Mouse (Mus musculus): Measurements from ENCODE around the gene Cdh18.
"Not testable (repeated sequence)": the region's sequence is repeated elsewhere in the genome, so short reads cannot be mapped to it uniquely, and the experiment has no call there.

The Cdh18 gene

DNA sequence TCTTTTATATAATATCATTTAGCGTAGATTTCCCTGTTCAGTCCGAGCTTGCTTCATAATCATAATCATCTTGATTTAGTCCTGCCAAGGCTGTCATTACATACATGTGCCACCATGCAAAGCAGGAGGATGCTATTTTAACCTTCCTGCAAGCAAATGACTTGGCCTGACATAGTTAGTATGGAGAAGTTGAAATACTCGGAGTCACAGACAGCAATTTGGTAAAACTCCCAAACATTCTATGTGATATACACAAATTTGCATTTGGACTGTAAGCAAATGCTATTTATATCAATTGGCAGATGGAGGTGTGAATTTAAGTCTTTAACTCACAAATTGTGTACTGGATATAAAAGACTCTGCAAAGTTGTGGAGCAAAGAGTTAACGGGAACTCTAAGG, 616.0 kb downstream of the Cdh18 start:
- in situ Hi-C loops (cut with MboI; ENCODE audit: low sequenced_read_pairs), result no loop called here

DNA sequence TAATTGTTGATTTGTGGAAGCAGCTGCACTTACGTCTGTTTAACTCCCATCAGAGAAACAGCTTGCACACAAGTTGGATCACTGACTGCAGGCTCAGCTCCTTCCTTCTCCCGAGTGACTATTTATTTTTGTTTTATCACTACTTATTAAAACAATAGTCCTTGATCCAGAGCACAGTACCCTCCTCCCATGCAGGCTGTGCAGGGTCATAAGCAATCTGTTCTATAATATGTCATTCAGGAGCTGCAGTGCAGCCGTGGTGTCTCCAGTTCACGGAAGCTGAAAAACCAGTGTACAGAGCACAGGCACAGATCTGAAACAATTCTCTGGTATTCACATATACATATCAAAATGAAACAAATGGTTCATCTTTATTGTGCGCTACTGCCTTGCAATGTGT, 625.8 kb downstream of the Cdh18 start:
- in situ Hi-C loops (cut with MboI; ENCODE audit: low sequenced_read_pairs), result no loop called here

DNA sequence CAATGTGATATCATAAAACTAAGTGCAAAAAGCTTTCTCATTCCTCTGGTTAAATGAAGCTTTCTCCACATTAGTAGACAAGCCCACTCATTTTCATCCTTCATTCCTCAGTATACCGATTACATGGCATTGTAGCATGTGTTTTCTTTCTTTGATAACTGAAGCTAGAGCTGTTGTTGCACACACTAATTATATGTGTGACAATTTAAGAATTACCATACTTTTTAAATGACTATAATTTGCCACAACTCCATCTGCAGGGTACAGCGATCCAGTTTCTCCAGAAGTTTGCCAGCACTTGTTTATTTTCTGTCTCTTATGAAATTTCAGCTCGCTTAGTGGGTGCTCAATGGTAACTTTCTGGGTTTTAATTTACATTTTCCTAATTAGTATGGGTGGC, 663.2 kb downstream of the Cdh18 start:
- in situ Hi-C loops (cut with MboI; ENCODE audit: low sequenced_read_pairs), result no loop called here

DNA sequence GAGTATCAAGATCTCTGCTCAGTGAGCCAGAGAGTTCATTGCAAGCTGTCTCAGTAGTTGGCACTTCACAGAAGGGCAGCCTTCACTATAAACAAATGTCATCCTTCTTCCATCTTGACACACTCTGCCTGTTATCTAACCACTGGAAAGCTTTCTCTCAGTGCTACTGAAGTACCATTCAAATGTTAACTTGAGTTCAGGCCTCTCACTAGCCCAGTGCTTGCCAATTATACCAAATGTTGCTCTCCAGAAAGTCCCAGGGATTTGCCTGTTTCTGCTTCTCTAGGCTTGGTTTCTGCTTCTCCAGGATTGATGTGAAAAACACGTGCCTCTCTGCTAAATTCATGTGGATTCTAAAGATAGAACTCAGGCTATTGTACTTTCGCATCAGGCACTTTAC, 681.8 kb downstream of the Cdh18 start:
- in situ Hi-C loops (cut with MboI; ENCODE audit: low sequenced_read_pairs), result no loop called here

DNA sequence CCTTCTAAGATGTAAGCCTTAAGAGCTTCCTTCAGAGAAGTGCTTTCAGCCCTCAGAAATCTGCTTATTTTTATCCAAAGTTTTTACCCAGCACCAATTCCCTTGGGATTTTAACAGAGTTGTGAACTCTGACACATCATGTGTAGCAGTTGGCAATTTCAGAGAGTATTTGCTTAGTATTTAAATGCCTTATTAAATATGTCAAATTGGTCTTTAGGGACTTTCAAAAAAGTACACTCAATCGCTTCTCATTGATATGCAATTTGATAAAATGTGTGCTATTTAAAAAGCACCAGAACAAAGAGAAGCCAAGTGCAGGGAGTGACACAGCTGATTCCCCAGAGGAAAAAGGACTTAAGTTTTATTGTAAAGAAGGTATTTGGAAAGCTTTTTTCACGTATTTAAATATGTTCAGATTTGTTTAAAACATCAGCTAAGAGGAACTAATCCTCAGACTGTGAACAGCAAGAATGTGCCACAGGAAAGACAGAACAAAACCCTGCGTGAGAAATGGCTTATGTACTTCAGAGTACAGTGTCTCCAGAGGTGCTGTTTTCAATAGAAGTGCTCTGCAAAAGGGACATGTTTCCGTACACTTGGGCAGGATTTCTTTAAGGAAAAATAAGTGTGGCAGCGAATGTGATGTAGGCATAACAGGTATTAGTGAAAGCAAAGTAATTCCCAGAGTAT, 709.1 kb downstream of the Cdh18 start:
- in situ Hi-C loops (cut with MboI; ENCODE audit: low sequenced_read_pairs), result no loop called here

DNA sequence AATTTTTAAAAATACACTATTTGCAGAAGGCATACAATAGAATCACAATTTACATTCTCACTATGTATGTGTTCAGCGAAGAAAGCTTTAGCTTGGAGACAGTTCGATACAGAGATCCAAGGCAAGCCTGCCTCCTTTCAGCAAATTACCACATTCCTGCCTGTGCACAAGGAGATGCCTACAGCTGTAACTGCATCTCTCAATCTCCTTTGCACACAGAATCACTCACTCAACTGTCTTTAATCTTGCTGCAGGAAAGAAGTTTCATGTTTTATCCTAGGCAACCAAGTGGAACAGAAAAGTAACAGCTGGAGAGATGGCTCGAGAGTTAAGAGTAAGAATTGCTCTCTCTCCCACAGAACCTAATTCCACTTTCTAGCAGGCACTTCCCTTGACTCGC, 729.6 kb downstream of the Cdh18 start:
- in situ Hi-C loops (cut with MboI; ENCODE audit: low sequenced_read_pairs), result no loop called here

DNA sequence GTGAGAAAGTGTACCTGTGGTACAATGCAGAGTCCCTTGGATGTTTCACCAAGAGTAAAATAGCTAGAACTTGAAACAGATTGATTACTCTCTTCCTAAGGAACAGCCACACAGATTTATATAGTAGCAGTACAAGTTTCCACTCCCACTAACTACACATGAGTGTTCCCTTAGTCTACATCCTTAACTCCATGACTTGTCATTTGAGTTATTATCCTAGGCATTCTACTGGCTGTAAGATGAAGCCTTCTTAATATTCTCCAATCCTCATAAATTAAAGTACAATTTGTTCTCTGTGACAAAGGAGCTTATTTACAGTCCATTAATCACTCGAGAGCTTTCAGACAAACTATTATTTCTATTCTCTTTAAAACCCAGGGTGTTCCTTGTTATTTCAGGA, 756.2 kb downstream of the Cdh18 start:
- in situ Hi-C loops (cut with MboI; ENCODE audit: low sequenced_read_pairs), result no loop called here

DNA sequence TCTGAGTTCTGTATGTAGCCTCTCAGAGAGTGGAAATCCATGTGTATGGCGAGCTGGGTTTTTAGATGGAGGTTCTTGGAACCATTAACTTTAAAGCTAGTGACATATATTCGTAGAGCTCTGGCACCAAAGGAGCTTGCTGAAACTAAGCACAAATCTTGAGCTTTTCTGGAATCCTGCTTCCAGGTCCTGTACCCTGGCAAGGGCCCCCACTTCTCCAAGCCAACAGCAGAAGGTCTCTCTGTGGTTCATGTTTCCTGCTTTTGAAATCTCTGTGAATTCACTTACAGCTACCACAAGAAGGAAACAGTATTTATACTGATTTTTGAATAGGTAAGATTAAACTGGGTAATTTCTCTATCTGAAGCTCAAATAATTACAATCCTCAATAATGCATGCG, 767.9 kb downstream of the Cdh18 start:
- in situ Hi-C loops (cut with MboI; ENCODE audit: low sequenced_read_pairs), result no loop called here

DNA sequence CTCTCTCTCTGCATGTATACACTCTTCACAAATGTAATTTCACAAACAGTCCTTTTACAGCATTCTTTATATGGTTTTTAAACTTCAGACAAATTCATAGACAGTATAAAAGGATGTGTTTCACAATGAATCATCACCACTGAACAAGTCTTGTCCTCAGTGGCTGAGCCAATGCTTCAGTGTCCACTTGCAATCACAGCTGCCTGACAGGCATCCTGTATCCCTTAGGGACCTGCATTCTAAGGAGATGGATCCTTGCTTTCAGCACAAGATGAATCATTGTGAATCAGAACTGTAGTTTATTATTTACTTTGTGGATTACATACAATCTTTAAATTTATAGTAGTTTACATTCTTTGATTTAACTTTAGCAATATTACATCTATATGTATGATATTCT, 768.6 kb downstream of the Cdh18 start:
- in situ Hi-C loops (cut with MboI; ENCODE audit: low sequenced_read_pairs), result no loop called here

DNA sequence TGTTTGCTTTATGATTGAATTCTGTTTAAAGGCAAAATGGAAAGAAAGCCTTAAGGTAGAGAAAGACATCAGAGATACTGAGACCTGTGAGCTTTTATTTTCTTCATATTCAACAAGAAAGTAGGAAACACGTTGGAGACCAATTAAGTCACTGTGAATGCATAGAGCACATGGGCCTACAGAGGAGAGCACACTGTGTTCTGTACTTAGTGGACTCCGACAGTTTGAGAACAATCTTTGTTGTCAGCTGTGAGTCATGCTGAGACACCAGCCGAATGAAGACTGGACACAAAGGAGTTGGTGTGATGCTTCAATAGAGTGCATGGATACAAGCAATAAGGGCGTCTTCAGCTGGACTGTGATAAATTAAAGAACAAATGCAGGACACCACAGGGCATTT, 791.5 kb downstream of the Cdh18 start:
- in situ Hi-C loops (cut with MboI; ENCODE audit: low sequenced_read_pairs), result not testable (repeated sequence)

DNA sequence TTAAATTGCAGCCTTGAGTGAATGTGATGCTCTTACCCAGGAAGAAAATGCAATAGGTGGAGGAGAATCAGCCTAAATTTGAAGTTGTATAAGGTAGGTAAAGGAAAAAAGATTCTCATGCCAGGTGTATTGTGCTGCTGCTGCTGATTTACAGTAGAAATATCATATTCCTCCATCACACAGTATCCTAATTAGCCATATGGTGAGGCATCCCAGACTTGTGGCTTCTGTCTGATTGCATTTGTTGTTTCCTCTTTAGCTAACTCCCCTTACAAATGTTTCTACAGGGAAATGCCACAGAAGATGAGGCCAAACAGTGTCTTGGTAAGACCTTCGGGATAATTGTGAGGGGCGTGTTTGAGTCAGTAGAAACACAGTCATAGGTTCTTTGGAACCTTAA, 802.3 kb downstream of the Cdh18 start:
- in situ Hi-C loops (cut with MboI; ENCODE audit: low sequenced_read_pairs), result no loop called here

DNA sequence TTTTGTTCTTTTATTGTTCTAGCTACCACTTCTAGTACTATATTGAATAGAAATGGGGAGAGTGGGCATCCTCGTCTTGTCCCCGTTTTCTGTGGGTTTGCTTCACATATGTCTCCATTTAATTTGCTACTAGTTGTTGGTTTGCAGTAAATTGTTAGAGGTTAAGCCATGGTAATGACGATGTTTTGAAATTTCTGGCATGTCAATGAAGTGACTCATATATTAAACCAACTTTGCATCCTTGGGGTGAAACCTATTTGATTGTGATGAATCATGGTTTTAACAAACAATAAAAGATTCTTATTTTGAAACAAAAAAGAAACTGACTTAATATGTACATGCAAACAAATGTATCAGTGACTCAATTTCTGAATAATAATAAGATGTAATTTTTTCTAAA, 817.5 kb downstream of the Cdh18 start:
- in situ Hi-C loops (cut with MboI; ENCODE audit: low sequenced_read_pairs), result no loop called here

DNA sequence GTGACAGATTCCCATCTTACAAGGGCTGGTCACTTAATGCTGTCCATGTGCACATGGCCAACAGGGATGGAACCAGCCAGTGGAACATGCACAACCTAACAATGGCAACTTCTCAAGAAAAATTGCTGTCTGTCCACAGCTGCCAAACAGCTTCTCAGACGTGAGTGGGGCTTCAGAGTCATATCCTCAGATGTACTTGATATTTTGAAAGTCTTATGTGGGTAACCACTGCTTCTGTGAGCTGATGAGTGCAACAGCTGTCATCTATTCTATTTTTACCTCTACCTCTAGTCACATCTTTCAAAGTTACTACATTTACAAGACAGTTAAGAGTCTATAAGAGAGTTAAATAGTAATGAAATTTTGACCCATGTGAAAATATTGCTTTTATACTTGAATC, 818.9 kb downstream of the Cdh18 start:
- in situ Hi-C loops (cut with MboI; ENCODE audit: low sequenced_read_pairs), result no loop called here

DNA sequence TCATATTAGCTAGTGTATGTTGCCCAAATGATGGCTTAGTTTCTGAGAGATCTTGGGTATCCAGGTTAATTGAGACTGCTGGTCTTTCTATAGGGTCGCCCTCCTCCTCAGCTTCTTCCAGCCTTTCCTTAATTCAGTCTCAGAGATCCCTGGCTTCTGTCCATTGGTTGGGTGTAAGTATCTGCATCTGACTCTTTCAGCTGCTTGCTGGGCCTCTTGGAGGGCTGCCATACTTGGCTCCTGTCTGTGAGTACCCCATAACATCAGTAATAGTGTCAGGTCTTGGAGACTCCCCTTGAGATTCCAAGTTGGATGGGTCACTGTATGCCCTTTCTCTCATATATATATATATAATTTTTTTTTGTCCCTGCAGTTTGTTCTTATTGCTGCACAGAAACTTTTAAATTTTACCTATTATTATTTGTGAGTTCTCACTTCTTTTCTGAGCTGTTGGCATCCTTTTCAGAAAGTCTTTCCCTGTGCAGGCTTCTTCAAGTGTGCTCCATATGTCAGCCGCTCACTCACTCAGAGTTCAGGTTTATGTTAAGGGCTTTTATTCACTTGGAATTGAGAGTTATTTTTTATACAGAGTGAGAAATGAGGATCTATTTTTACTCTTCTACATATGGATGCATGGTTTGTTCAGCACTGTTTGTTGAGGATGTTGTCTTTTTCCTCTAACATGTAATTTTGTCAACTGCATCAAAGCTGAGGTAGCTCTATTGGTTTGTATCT, 829.4 kb downstream of the Cdh18 start:
- in situ Hi-C loops (cut with MboI; ENCODE audit: low sequenced_read_pairs), result no loop called here

DNA sequence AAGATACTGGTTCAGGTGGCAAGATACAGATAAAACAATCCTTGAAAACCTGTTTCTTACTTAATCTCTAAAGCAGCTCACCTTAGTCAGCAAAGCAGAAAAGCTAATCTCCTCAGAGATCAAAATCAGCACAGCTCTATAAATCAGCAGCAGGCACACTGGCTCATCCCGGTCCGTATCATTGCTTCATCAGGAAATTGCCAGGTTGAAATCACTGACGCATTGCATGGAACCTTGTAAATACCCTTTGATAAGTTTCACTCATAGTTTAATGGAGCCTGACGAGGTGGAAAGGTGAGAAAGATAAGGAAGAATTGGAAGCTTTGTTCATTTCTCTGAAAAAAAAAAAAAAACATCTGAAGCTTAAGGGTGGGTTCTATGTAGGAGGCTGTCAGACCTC, 837.0 kb downstream of the Cdh18 start:
- in situ Hi-C loops (cut with MboI; ENCODE audit: low sequenced_read_pairs), result no loop called here

DNA sequence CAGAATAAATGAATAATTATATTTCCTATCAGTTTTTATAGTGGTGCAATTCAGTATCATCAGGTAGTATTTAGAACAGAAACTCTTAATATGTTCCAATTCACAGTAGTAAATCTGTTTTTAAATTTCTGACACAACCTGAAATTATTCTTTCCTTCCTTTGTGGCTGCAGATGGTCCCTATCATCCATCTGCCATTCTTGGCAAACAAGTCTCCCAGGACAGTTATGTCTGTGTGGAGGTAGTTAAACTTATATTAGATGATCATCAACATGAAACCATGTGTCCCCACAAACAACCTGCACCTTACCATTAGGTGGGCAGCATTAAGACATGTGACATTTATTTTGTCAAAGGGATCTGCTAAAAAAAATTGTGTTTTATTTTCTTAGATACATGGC, 847.8 kb downstream of the Cdh18 start:
- in situ Hi-C loops (cut with MboI; ENCODE audit: low sequenced_read_pairs), result no loop called here

DNA sequence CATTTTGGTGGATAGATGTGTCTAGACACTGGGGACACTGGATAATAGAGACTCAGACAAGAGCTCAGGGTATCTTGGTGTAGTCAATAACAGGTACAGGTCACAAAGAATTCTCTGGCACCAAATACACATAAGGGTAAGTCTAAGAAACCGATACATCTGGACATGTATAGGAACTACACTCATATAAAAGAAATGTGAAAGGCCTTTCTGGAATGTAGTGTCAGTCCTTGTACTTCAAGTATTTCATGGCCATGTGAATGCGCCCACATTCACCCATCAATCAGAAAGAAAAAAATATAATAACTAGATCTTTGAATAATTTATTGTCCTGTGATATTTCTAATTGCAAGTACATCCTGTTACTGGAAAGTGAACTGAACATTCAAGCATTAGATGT, 855.0 kb downstream of the Cdh18 start:
- in situ Hi-C loops (cut with MboI; ENCODE audit: low sequenced_read_pairs), result no loop called here

DNA sequence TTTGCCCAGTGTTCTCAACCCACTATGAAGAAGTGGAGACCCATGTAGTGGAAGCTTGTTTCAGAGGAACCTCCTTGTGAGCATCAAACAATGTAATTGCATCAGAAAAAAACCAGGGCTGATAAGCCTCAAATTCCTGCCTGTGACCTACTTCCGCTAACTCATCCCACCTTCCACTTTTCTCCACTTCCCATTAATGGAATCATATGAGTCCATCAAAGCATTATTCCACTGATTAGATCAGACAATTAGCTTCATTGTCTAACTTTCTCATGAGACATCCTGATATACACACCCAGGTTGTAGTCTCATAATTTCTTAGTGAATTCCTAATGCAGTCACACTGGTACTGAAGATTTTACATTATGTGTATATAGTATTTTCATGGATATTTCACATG, 859.4 kb downstream of the Cdh18 start:
- in situ Hi-C loops (cut with MboI; ENCODE audit: low sequenced_read_pairs), result no loop called here

DNA sequence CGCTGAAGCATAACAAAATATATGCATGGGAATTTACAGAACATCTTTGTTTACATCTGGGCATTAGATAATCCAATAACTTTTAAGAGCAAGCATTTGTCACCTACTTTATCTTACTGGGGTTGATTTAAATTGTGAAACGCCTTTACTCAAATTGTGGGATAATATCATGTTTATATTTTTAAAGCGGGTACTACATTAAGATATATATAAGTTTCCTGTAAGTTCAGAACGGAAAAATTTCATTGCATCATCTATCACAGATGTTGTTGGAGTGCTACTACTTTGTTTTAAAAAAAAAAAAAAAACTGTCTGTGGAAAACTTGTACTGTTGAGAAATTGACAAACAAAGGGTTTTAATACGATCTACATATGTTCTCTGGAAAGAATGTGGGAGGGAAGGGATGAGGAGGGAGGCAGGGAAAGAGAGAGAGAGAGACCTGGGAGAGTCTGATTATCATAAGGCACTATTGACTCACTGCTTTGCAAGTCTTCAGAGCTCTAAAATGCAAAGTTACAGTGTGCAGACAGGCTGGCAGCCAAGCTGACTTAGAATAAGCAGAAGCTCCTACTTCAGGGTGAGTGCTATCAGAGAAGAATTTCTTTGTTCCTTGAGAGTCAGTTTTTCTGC, 867.7 kb downstream of the Cdh18 start:
- in situ Hi-C loops (cut with MboI; ENCODE audit: low sequenced_read_pairs), result no loop called here

DNA sequence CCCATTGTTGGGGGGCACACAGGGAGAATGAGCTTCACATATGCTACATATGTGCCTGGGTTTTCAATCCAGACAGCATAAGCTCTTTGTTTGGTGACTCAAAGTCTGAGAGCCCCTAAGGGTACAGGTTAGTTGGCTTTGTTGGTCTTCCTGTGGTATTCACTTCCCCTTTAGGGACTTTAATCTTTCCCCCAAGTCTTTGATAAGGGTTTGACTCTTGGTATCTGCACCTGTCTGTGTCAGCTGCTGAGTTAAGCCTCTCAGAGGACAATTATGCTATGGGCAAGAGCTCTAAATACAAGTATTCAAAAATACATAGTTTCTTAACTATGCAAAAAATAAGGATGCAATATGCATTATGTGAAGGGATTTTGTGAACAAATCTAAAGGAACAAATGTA, 869.3 kb downstream of the Cdh18 start:
- in situ Hi-C loops (cut with MboI; ENCODE audit: low sequenced_read_pairs), result no loop called here

DNA sequence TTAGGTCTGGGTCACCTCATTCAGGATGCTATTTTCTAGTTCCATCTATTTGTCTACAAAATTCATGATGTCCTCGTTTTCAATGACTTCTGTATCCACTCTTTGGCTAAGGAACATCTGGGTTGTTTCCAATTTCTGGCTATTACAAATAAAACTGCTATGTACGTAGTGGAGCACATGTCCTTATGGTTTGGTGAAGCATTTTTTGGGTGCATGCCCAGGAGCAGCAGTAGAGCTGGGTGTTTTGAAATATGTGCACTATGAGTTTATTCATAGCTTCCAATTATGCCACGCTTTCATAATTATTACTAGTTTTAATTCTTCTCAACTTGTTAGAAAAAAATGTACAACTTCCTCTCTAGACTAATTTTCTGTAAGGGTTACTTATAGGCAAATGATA, 871.2 kb downstream of the Cdh18 start:
- in situ Hi-C loops (cut with MboI; ENCODE audit: low sequenced_read_pairs), result no loop called here

DNA sequence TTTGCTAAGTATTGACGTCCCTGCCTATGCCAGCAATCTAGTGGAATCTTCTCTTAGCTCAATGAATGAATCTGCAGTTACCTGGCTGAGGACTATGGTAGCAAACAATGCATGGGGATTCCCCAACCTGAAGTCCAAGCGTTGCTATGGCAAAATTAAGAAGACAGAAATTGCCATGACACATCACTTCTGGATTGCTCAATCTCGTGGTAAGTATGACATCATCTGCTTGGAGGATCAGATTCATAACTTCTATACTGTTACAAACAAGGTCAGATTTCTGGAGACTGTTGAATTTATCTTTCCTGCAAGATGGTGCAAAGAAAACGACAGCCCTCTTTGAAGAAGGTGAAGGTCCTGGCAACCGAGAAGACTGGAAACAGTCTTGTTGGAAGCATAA, 881.2 kb downstream of the Cdh18 start:
- in situ Hi-C loops (cut with MboI; ENCODE audit: low sequenced_read_pairs), result no loop called here

All from CH12F3 (cell line).